In genomic region chr1:162215743-162216142, GRCm38 (mm10) we compare ENCODE assay signal across 14 mouse cellular contexts.
A peak's percentile ranks its signal among the peaks of the same experiment; 100 is the strongest.
DNase-seq lines count a peak whose midpoint lies in the region; ATAC-seq lines count a peak whose summit lies in the region.
"Had no signal": no experiment of that assay in that cellular context is flagged by ENCODE, and none has a peak within 500 bp of the region (broad histone marks: within the 10 kb centered on the region; RNA-seq: fewer than 3 reads in every experiment).

No protein-coding gene starts in this region.

- no peak for ATAC-seq in forebrain, embryonic 11.5 days (replicated peaks; ENCODE audit: low FRiP score)
- no peak for ATAC-seq in kidney, embryonic 14.5 days (ENCODE audit: low FRiP score, low TSS enrichment)
- no peak for ATAC-seq in limb, embryonic 12.5 days (ENCODE audit: insufficient number of reproducible peaks, insufficient read depth, low FRiP score, low TSS enrichment, low read depth)
- ATAC-seq: inflammation-experienced regulatory T-cells, adult 6 months; liver, embryonic 12.5 days had no signal

- peaks cover 30% of the 10 kb centered on the region for H3K27me3 ChIP-seq in forebrain, embryonic 10.5 days (ENCODE audit: poor library complexity, severe bottlenecking)
- H3K27me3 ChIP-seq in forebrain, embryonic 11.5 days (ENCODE audit: control insufficient read depth, insufficient read depth, low read length), result no peaks in the 10 kb centered on the region
- no peaks in the 10 kb centered on the region for H3K27me3 ChIP-seq in kidney, embryonic 14.5 days (ENCODE audit: control insufficient read depth, insufficient read depth, low read length)
- no peaks in the 10 kb centered on the region for H3K27me3 ChIP-seq in limb, embryonic 12.5 days
- H3K27me3 ChIP-seq: liver, embryonic 12.5 days had no signal

- WGBS in forebrain, embryonic 10.5 days, result 64% methylated on average over 5 of the region's 5 CpGs
- 60% methylated on average over 5 of the region's 5 CpGs for WGBS in forebrain, embryonic 11.5 days
- 47% methylated on average over 5 of the region's 5 CpGs for WGBS in kidney, embryonic 14.5 days
- 28% methylated on average over 5 of the region's 5 CpGs for WGBS in limb, embryonic 12.5 days

- H3K36me3 ChIP-seq in forebrain, embryonic 10.5 days (replicated peaks), result no peaks in the 10 kb centered on the region
- no peaks in the 10 kb centered on the region for H3K36me3 ChIP-seq in forebrain, embryonic 11.5 days (ENCODE audit: control insufficient read depth, insufficient read depth, low read length)
- H3K36me3 ChIP-seq in kidney, embryonic 14.5 days (ENCODE audit: control insufficient read depth, insufficient read depth, low read length), result no peaks in the 10 kb centered on the region; the same call in 1 of the 2 replicates
- 0 out of 2 replicates have a peak, but pooled peaks cover 3% of the 10 kb centered on the region for H3K36me3 ChIP-seq in limb, embryonic 12.5 days
- H3K36me3 ChIP-seq: liver, embryonic 12.5 days; midbrain, embryonic 10.5 days had no signal

- peak overlapping the region; percentile 45; the same call in 1 of the 2 replicates for H3K27ac ChIP-seq in forebrain, embryonic 10.5 days
- H3K27ac ChIP-seq in forebrain, embryonic 11.5 days (ENCODE audit: low read depth, low read length), result no peak overlapping the region
- peak overlapping the region; percentile 90 for H3K27ac ChIP-seq in kidney, embryonic 14.5 days (ENCODE audit: low read depth, low read length)
- peak overlapping the region; percentile 100 for H3K27ac ChIP-seq in limb, embryonic 12.5 days

- no peak for DNase-seq in forebrain, embryonic 10.5 days (ENCODE audit: extremely low spot score, low spot score)
- DNase-seq in forebrain, embryonic 11.5 days (ENCODE audit: low spot score), result no peak
- DNase-seq in kidney, postnatal 14 days, result no peak
- peak; percentile 26 for DNase-seq in adipocyte (ENCODE audit: low spot score)
- DNase-seq in ovary, postnatal 10 days (ENCODE audit: low spot score), result no peak
- DNase-seq in right cerebral cortex, postnatal 10 days (ENCODE audit: low spot score in 2 of 2), result no peak
- DNase-seq: adrenal gland, postnatal 10 days; B cell, adult 2 months; cerebellum, adult 11 months had no signal

- H3K4me2 ChIP-seq in forebrain, embryonic 11.5 days (ENCODE audit: low read depth, low read length, severe bottlenecking), result no peak overlapping the region
- no peak overlapping the region for H3K4me2 ChIP-seq in kidney, embryonic 14.5 days (replicated peaks; ENCODE audit: low read depth, low read length)
- peak overlapping the region; percentile 52; the same call in 1 of the 2 replicates for H3K4me2 ChIP-seq in limb, embryonic 12.5 days
- H3K4me2 ChIP-seq: liver, embryonic 12.5 days had no signal

- H3K4me1 ChIP-seq in forebrain, embryonic 10.5 days, result peaks cover 26% of the 10 kb centered on the region
- no peaks in the 10 kb centered on the region for H3K4me1 ChIP-seq in forebrain, embryonic 11.5 days (replicated peaks; ENCODE audit: control insufficient read depth, insufficient read depth, low read length)
- H3K4me1 ChIP-seq in kidney, embryonic 14.5 days (ENCODE audit: control insufficient read depth, insufficient read depth, low read length), result peaks cover 12% of the 10 kb centered on the region
- peaks cover 46% of the 10 kb centered on the region for H3K4me1 ChIP-seq in limb, embryonic 12.5 days (replicated peaks)
- H3K4me1 ChIP-seq: liver, embryonic 12.5 days had no signal

- no peaks in the 10 kb centered on the region for H3K9me3 ChIP-seq in forebrain, embryonic 10.5 days
- H3K9me3 ChIP-seq in forebrain, embryonic 11.5 days (ENCODE audit: control insufficient read depth, low read length), result no peaks in the 10 kb centered on the region
- no peaks in the 10 kb centered on the region for H3K9me3 ChIP-seq in kidney, embryonic 14.5 days (ENCODE audit: control insufficient read depth, low read length)
- no peaks in the 10 kb centered on the region for H3K9me3 ChIP-seq in limb, embryonic 12.5 days
- H3K9me3 ChIP-seq: liver, embryonic 12.5 days; midbrain, embryonic 10.5 days had no signal

- H3K9ac ChIP-seq in forebrain, embryonic 11.5 days (ENCODE audit: low read length), result no peak overlapping the region
- no peak overlapping the region for H3K9ac ChIP-seq in kidney, embryonic 14.5 days (ENCODE audit: low read depth, low read length)
- no peak overlapping the region for H3K9ac ChIP-seq in limb, embryonic 12.5 days (replicated peaks)
- H3K9ac ChIP-seq: liver, embryonic 12.5 days had no signal

- H3K4me3 ChIP-seq in forebrain, embryonic 10.5 days, result no peak overlapping the region
- H3K4me3 ChIP-seq in forebrain, embryonic 11.5 days (ENCODE audit: low read depth, low read length), result no peak overlapping the region
- no peak overlapping the region for H3K4me3 ChIP-seq in kidney, embryonic 14.5 days (ENCODE audit: low read length)
- no peak overlapping the region for H3K4me3 ChIP-seq in limb, embryonic 12.5 days (replicated peaks)
- H3K4me3 ChIP-seq: liver, embryonic 12.5 days; midbrain, embryonic 10.5 days had no signal
